Mouse (Mus musculus): Measurements from ENCODE around the gene Nkd1.

The Nkd1 gene

DNA sequence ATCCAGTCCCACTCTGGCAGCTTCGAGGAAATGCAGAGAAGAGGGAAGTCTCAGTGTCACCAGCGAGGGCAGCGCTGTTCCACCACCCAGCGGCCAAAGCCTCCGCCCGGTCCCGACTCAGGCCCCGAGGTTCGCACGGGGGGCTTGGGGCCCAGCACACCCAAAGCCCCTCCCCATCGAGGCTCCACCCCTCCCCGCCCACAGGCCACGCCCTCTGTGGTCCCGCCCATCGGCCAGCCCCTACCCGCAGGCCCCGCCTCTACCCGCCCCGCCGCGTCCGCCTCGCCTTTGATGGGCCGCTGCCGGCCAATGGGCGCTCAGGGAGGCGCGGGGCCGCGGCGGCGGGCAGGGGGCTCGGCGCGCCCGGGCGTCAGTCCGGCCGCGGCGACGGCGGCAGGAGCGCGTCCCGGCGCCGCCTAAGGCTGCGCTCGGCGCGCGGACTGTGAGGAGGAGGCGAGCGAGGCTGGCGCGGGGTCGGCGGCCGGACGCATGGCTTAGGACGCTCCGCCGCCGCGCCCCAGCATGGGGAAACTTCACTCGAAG, at the start of gene Nkd1:
Gene Nkd1, plus strand, starts transcription at position 370 of the 543 bp plus-strand sequence.
- DNase-seq (ENCODE audit: low spot score in 2 of 2), result peak; percentile 90 to 92

- DNase-seq (ENCODE audit: low spot score in 2 of 2), result no peak
Observed at GRCm38 (mm10) chr8:88481290-88481689, 39.9 kb upstream of the Nkd1 start.

DNA sequence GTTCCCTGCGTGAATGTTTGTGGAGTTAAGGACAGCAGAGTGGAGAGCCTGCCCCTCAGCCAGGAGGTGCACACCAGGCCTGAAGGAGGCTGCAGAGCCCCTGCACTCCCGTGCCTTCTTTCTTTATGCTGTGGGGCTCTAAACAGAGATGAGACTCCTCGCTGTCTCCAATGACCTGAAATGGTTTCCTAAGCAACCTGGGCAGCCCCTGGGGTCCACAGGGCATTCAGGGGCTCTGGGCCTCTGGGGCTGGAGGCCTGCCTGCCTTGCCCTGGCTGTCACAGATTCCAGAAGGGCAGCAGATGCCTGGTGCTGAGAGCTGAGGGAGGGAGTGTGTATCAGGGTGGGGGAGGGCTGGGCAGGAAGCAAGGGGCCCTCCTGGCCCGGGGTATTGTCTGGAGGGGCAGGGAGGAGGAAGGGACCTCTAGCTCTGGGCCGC, 32.7 kb upstream of the Nkd1 start:
- no peak for DNase-seq (ENCODE audit: low spot score in 2 of 2)

DNA sequence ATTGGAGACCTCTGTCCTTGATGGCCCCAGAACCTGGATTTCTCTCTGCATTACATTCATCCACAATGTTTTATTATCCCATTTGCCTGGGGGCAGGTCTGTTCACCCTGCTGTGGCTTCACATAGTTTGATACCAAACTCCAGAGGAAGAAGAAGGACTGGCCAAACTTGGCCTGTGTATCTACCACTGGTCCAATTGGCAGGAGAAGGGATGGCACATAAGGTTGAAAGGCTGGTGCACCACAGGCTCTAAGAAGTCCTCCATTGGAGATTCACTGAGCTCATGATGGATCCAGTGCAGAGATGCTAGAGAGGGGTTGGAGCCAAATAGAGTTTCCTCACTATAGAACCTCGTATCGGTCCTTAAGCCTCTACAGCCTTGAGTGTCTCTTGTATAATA, 27.1 kb upstream of the Nkd1 start:
- DNase-seq (ENCODE audit: low spot score in 2 of 2), result no peak

GRCm38 (mm10) chr8:88495071-88495805, 25.9 kb upstream of the Nkd1 start:
- DNase-seq (ENCODE audit: low spot score in 2 of 2), result peak; percentile 57 to 65

GRCm38 (mm10) chr8:88502143-88502542, 19.0 kb upstream of the Nkd1 start:
- DNase-seq (ENCODE audit: low spot score in 2 of 2), result no peak

DNA sequence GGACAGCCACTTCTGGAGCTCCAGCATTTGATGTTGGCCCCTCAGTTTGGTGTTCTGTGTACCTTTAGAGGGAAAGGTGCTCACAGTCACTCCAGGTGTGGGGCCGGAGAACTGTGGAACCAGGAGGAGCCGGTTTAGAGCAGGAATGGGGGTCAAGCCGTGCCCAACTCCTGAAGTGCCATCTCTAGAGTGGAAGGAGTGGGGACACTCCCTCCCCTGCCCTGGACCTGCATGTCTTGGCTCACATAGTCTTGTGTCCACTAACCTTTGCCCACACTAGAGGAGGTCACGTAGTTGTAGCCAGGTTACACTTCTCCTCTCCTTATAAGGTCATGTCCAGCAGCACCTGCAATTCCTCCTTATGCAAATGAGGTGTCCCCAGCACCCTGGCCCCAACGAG, 14.2 kb upstream of the Nkd1 start:
- no peak for DNase-seq (ENCODE audit: low spot score in 2 of 2)

DNA sequence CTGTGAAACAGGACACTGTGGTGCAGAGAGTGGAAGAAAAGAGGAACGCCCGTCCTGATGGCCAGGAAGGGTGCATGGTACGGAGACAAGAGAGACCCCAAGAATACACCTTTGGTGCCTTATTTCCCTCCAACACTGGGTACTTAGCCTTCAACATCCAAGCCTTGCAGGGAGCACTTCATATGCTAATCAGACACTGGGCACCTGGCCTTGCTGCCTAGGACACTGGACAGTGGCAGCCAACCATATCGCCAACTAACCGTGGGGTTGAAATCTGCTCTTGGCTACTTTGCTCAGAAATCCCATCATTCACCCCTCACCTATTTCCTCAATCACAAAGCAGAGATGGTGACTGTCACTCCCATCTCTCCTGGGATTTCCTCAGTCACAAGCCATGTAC, 10.1 kb upstream of the Nkd1 start:
- DNase-seq (ENCODE audit: low spot score in 2 of 2), result no peak

GRCm38 (mm10) chr8:88512094-88512794, 8.9 kb upstream of the Nkd1 start:
- peak; percentile 75 to 78 for DNase-seq (ENCODE audit: low spot score in 2 of 2)

DNA sequence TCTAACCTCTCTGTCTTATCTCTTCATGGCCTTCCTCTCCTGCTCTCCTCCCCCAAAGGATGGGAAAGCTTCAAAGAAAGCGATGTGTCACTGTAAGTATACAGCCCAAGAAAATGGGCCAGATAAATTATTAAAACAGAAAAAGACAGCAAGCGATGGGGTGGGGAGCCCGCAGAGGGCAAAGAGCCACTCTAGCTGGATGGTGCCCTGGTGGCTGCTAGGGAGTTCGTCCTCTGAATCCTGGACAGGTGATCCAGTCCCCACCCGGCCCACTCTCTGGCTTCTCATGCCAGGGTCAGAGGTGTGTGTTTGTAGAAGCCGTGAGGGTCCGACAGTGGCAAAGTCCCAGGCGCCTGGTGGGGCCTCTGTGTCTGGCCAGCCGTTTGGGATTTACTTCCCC, 3.1 kb upstream of the Nkd1 start:
- no peak for DNase-seq (ENCODE audit: low spot score in 2 of 2)

- DNase-seq (ENCODE audit: low spot score in 2 of 2), result peak in 1 of 2 experiments; percentile 42
Observed at GRCm38 (mm10) chr8:88520381-88520780, 773 bp upstream of the Nkd1 start.

- DNase-seq (ENCODE audit: low spot score in 2 of 2), result peak; percentile 35 to 43
Observed at GRCm38 (mm10) chr8:88521541-88522414, 624 bp downstream of the Nkd1 start.

DNA sequence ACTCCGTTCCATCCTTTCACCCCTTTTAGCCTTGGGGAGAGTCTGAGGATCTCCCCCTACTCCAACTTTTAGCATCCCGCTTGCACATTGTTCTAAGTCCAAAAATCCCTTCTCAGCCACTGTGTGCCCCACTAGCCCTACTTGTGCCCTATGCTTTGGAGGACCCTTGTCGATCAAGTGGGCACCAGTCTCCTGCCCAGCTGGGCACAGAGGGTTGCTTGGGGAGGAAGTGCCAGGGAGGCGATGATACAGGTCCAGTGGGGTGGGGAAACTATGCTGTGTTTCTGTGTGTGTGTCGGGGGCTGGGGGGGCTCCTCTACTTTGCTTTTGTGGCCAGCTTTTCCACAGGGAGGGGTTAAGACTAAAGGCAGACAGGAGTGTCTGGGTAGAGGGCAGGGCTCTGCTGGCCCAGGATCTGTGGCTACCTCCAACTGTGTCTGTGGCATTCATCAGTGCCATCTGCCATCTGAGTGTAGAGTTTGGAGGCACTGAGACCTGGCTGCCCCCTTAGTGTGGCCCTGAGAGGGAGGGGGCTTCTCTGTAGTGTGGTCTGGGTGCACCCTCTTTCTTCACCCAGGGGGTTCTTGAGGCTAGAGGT, 1.4 kb downstream of the Nkd1 start:
- DNase-seq (ENCODE audit: low spot score in 2 of 2), result no peak

DNA sequence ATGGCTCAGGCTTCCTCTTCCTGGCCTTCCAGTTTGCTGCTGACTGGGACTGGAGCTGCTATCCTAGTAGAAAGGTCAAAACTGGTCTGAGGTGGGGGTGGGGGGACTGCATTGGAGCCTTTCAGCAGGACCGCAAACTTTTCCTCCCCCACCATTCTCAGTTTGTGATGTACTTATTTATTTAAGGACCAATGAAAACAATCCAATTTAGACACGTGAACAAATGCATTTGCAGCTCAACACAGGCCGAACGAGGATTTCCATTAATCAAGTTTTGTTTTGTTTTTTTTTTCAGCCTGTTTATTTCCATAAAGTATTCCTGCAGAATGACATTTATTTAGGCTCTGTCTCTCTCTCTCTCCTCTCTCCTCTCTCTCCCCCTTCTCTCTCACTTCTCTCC, 2.5 kb downstream of the Nkd1 start:
- DNase-seq (ENCODE audit: low spot score in 2 of 2), result no peak

- DNase-seq (ENCODE audit: low spot score in 2 of 2), result no peak
Observed at GRCm38 (mm10) chr8:88524132-88524531, 3.0 kb downstream of the Nkd1 start.

- no peak for DNase-seq (ENCODE audit: low spot score in 2 of 2)
Observed at GRCm38 (mm10) chr8:88524851-88525250, 3.7 kb downstream of the Nkd1 start.

- DNase-seq (ENCODE audit: low spot score in 2 of 2), result no peak
Observed at GRCm38 (mm10) chr8:88526296-88526695, 5.1 kb downstream of the Nkd1 start.

DNA sequence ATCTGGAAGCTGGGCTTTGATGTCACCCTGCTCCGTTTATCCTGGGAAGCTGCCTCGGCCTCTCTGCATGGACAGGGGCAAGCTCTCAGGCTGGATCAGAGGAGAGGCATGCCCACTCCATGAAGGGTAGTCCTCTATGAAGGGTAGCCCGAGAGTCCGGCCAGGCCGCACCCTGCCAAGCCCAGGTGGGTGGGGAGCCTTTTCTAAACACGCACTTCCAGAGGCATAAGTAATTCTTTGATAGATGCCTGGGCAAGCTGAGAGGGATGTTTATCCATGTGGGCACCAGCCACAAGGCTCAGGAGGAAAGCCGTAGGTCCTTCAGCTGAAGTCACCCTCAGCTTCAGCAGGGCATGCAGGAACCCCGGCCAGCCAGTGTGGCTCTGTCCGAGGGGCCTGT, 7.0 kb downstream of the Nkd1 start:
- no peak for DNase-seq (ENCODE audit: low spot score in 2 of 2)

- DNase-seq (ENCODE audit: low spot score in 2 of 2), result no peak
Observed at GRCm38 (mm10) chr8:88529798-88530197, 8.6 kb downstream of the Nkd1 start.

DNA sequence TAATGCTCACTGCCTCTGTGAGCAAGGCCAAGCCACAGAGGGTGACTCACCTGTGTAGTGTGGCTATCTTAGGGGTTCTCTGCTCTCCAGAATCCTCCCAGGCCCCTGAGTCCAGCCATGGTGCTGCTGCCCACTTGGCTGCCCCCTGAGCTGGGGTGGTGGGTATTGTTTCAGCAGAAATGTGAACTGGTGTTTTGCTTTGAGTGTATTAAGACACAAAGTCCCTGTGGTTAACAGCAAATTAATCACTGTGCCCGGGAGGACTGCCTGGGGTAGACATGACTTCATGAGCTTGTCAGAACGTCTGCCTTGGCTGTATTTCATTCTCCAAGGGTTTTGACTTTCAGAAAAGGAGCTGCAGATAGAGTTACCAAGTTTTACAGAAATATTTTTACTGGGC, 15.9 kb downstream of the Nkd1 start:
- DNase-seq (ENCODE audit: low spot score in 2 of 2), result no peak

Measured in right cerebral cortex, postnatal 10 days (tissue).